Mouse (Mus musculus): ENCODE results near the gene Sdccag8. TPM values are rescaled to one million over a fixed set of nuclear protein-coding genes. Genes with fewer than 3 reads are reported as not detected.

The Sdccag8 gene
- total RNA-seq, 2 experiments from 2014 or later = 4.0 to 4.9 TPM

GRCm38 (mm10) chr1:176861981-176862644 is 47.7 kb downstream of the Sdccag8 start:
- Histone ChIP-seq H3K27ac (no peak overlapping the region), H3K4me3 (no peak overlapping the region)
- DNase-seq = peak; percentile 45
- intact Hi-C loops (cut with DNase I) = loop anchor here (1.0 to 5.0 kb wide), 3 partner anchors 150 to 925 kb away; no protein-coding TSS in a partner anchor
- TF ChIP-seq CTCF (IDR thresholded peaks at IDR 0.05) = peak; percentile 88

- no peak for TF ChIP-seq CTCF (IDR thresholded peaks at IDR 0.05)
- Histone ChIP-seq H3K4me3 (no peak overlapping the region), H3K27ac (no peak overlapping the region)
- intact Hi-C loops (cut with DNase I) = no loop called here
- no peak for DNase-seq
Observed at GRCm38 (mm10) chr1:176870501-176870900, 56.0 kb downstream of the Sdccag8 start.

- intact Hi-C loops (cut with DNase I) = no loop called here
- TF ChIP-seq CTCF (IDR thresholded peaks at IDR 0.05) = no peak
- no peak for DNase-seq
- Histone ChIP-seq H3K4me3 (no peak overlapping the region), H3K27ac (no peak overlapping the region)
Observed at GRCm38 (mm10) chr1:176871975-176872374, 57.5 kb downstream of the Sdccag8 start.

- H3K4me3 ChIP-seq = no peak overlapping the region
- H3K27ac ChIP-seq = no peak overlapping the region
- DNase-seq = no peak
- TF ChIP-seq CTCF (IDR thresholded peaks at IDR 0.05) = no peak
- intact Hi-C loops (cut with DNase I) = no loop called here
Observed at GRCm38 (mm10) chr1:176873463-176873862, 59.0 kb downstream of the Sdccag8 start.

- Histone ChIP-seq H3K27ac (no peak overlapping the region), H3K4me3 (no peak overlapping the region)
- intact Hi-C loops (cut with DNase I) = no loop called here
- no peak for DNase-seq
- TF ChIP-seq CTCF (IDR thresholded peaks at IDR 0.05) = no peak
Observed at GRCm38 (mm10) chr1:176874155-176874554, 59.7 kb downstream of the Sdccag8 start.

GRCm38 (mm10) chr1:176877756-176878155 is 63.3 kb downstream of the Sdccag8 start:
- DNase-seq = no peak
- Histone ChIP-seq H3K27ac (no peak overlapping the region), H3K4me3 (no peak overlapping the region)
- peak; percentile 82 for TF ChIP-seq CTCF (IDR thresholded peaks at IDR 0.05)
- intact Hi-C loops (cut with DNase I) = loop anchor here (1.0 to 5.0 kb wide), 4 partner anchors 121 to 825 kb away; no protein-coding TSS in a partner anchor

- intact Hi-C loops (cut with DNase I) = loop anchor here (2.0 to 5.0 kb wide), 3 partner anchors 120 to 823 kb away; no protein-coding TSS in a partner anchor
- TF ChIP-seq CTCF (IDR thresholded peaks at IDR 0.05) = peak; percentile 49
- H3K27ac ChIP-seq = no peak overlapping the region
- H3K4me3 ChIP-seq = no peak overlapping the region
- no peak for DNase-seq
Observed at GRCm38 (mm10) chr1:176879005-176879404, 64.5 kb downstream of the Sdccag8 start.

GRCm38 (mm10) chr1:176879614-176880013 is 65.2 kb downstream of the Sdccag8 start:
- no peak overlapping the region for H3K4me3 ChIP-seq
- H3K27ac ChIP-seq = no peak overlapping the region
- TF ChIP-seq CTCF (IDR thresholded peaks at IDR 0.05) = no peak
- no peak for DNase-seq
- intact Hi-C loops (cut with DNase I) = loop anchor here (2.0 to 5.0 kb wide), 3 partner anchors 119 to 823 kb away; no protein-coding TSS in a partner anchor

- no peak for TF ChIP-seq CTCF (IDR thresholded peaks at IDR 0.05)
- intact Hi-C loops (cut with DNase I) = no loop called here
- Histone ChIP-seq H3K4me3 (no peak overlapping the region), H3K27ac (no peak overlapping the region)
- DNase-seq = no peak
Observed at GRCm38 (mm10) chr1:176880101-176880500, 65.6 kb downstream of the Sdccag8 start.

- no peak for TF ChIP-seq CTCF (IDR thresholded peaks at IDR 0.05)
- intact Hi-C loops (cut with DNase I) = no loop called here
- no peak overlapping the region for H3K4me3 ChIP-seq
- no peak for DNase-seq
- H3K27ac ChIP-seq = no peak overlapping the region
Observed at GRCm38 (mm10) chr1:176880943-176881342, 66.5 kb downstream of the Sdccag8 start.

- intact Hi-C loops (cut with DNase I) = no loop called here
- Histone ChIP-seq H3K4me3 (no peak overlapping the region), H3K27ac (no peak overlapping the region)
- no peak for TF ChIP-seq CTCF (IDR thresholded peaks at IDR 0.05)
- no peak for DNase-seq
Observed at GRCm38 (mm10) chr1:176885207-176885933, 70.9 kb downstream of the Sdccag8 start.

- DNase-seq = no peak
- no peak for TF ChIP-seq CTCF (IDR thresholded peaks at IDR 0.05)
- no peak overlapping the region for H3K27ac ChIP-seq
- intact Hi-C loops (cut with DNase I) = no loop called here
- H3K4me3 ChIP-seq = no peak overlapping the region
Observed at GRCm38 (mm10) chr1:176886002-176886401, 71.5 kb downstream of the Sdccag8 start.

- Histone ChIP-seq H3K4me3 (no peak overlapping the region), H3K27ac (no peak overlapping the region)
- intact Hi-C loops (cut with DNase I) = no loop called here
- no peak for DNase-seq
- no peak for TF ChIP-seq CTCF (IDR thresholded peaks at IDR 0.05)
Observed at GRCm38 (mm10) chr1:176903741-176904140, 89.3 kb downstream of the Sdccag8 start.

Data from gastrocnemius, adult 2 months (tissue).